ENCODE assay signal across 8 mouse cellular contexts in genomic region chr13:54469012-54469354, GRCm38 (mm10). TPM values are rescaled to one million over a fixed set of nuclear protein-coding genes. Genes with fewer than 3 reads are reported as not detected.
A peak's percentile ranks its signal among the peaks of the same experiment; 100 is the strongest.
DNase-seq lines count a peak whose midpoint lies in the region; ATAC-seq and TF ChIP-seq lines count a peak whose summit lies in the region.

No protein-coding gene starts in this region.

- H3K27ac ChIP-seq in heart, embryonic 15.5 days, result no peak overlapping the region
- peak overlapping the region; percentile 53 for H3K27ac ChIP-seq in MEL (ENCODE audit: control insufficient read depth, low read depth, low read length)
- peak overlapping the region; percentile 90 for H3K27ac ChIP-seq in hindbrain, embryonic 10.5 days
- H3K27ac ChIP-seq in midbrain, embryonic 10.5 days (replicated peaks), result peak overlapping the region; percentile 93

- no peak for DNase-seq in heart, postnatal 25 days (ENCODE audit: low spot score)
- no peak for DNase-seq in MEL (ENCODE audit: low read depth, low spot score)
- no peak for DNase-seq in hindbrain, embryonic 10.5 days (ENCODE audit: low spot score)
- DNase-seq in midbrain, embryonic 10.5 days (ENCODE audit: low spot score), result no peak
- DNase-seq in frontal cortex, postnatal 14 days (ENCODE audit: low spot score in 2 of 2), result no peak
- DNase-seq in adrenal gland, adult 8-10 months, result no peak
- no peak for DNase-seq in ovary, postnatal 36 days (ENCODE audit: low spot score)

- H3K27me3 ChIP-seq in heart, embryonic 15.5 days, result no peaks in the 10 kb centered on the region
- no peaks in the 10 kb centered on the region for H3K27me3 ChIP-seq in MEL (ENCODE audit: control insufficient read depth in 1 of 2, insufficient read depth in 2 of 2, low read length in 2 of 2)
- 0 out of 2 replicates have a peak, but pooled peaks cover 1% of the 10 kb centered on the region for H3K27me3 ChIP-seq in hindbrain, embryonic 10.5 days (ENCODE audit: insufficient read depth, poor library complexity, severe bottlenecking)
- H3K27me3 ChIP-seq in midbrain, embryonic 10.5 days (ENCODE audit: low read depth, poor library complexity, severe bottlenecking), result no peaks in the 10 kb centered on the region

- intact Hi-C loops in heart, postnatal 25 days (cut with DNase I), result loop anchor here (5.0 kb wide), 2 partner anchors 153 to 228 kb away; partner anchors contain the start of gene Faf2

- H3K79me2 ChIP-seq in MEL (ENCODE audit: control insufficient read depth, insufficient read depth, low read length, poor library complexity), result peaks cover 17% of the 10 kb centered on the region

- no peak for TF ChIP-seq EP300 in MEL (IDR thresholded peaks at IDR 0.05; ENCODE audit: low read depth in 1 of 2, low read length in 2 of 2)

- H3K4me1 ChIP-seq in heart, embryonic 15.5 days (replicated peaks), result peaks cover 10% of the 10 kb centered on the region
- peaks cover 0 to 10% of the 10 kb centered on the region in 2 experiments; a peak in 1 of 4 replicates for H3K4me1 ChIP-seq in MEL (ENCODE audit: control insufficient read depth in 1 of 2, insufficient read depth in 2 of 2, low read length in 2 of 2)
- H3K4me1 ChIP-seq in hindbrain, embryonic 10.5 days (replicated peaks), result peaks cover 16% of the 10 kb centered on the region
- peaks cover 16% of the 10 kb centered on the region for H3K4me1 ChIP-seq in midbrain, embryonic 10.5 days

- peak; percentile 41; the same call in 1 of the 2 replicates for ATAC-seq in heart, embryonic 15.5 days (replicated peaks; ENCODE audit: insufficient number of reproducible peaks, insufficient read depth, low FRiP score, low read depth)

- 0 out of 2 replicates have a peak, but pooled peaks cover 6% of the 10 kb centered on the region for H3K9me3 ChIP-seq in heart, embryonic 15.5 days (replicated peaks)
- no peaks in the 10 kb centered on the region for H3K9me3 ChIP-seq in MEL (replicated peaks; ENCODE audit: insufficient read depth, low read length)
- peaks cover 15% of the 10 kb centered on the region for H3K9me3 ChIP-seq in hindbrain, embryonic 10.5 days
- peaks cover 19% of the 10 kb centered on the region for H3K9me3 ChIP-seq in midbrain, embryonic 10.5 days (replicated peaks)

- no peak for TF ChIP-seq CTCF in MEL (IDR thresholded peaks at IDR 0.05 in 2 of 3, conservative IDR thresholded peaks at IDR 0.05 in 1 of 3; ENCODE audit: control insufficient read depth in 1 of 3, insufficient read depth in 1 of 3, low read depth in 2 of 3, low read length in 3 of 3, poor library complexity in 1 of 3, severe bottlenecking in 1 of 3)

- H3K4me2 ChIP-seq in heart, embryonic 15.5 days, result peak overlapping the region; percentile 92

- H3K36me3 ChIP-seq in heart, embryonic 15.5 days, result peaks cover 34% of the 10 kb centered on the region
- peaks cover 8 to 26% of the 10 kb centered on the region in 2 experiments; a peak in 3 of 4 replicates for H3K36me3 ChIP-seq in MEL (ENCODE audit: control insufficient read depth in 1 of 2, insufficient read depth in 2 of 2, low read length in 2 of 2)
- H3K36me3 ChIP-seq in hindbrain, embryonic 10.5 days, result peaks cover 38% of the 10 kb centered on the region
- peaks cover 38% of the 10 kb centered on the region for H3K36me3 ChIP-seq in midbrain, embryonic 10.5 days

- TF ChIP-seq RAD21 in MEL (IDR thresholded peaks at IDR 0.05; ENCODE audit: low read depth, low read length), result no peak

- H3K9ac ChIP-seq in heart, embryonic 15.5 days, result peak overlapping the region; percentile 91; the same call in 1 of the 2 replicates
- H3K9ac ChIP-seq in MEL (ENCODE audit: control insufficient read depth, low read depth, low read length, poor library complexity, severe bottlenecking), result peak overlapping the region; percentile 68

- TF ChIP-seq POLR2A in MEL (IDR thresholded peaks at IDR 0.05; ENCODE audit: control insufficient read depth in 1 of 2, insufficient read depth in 1 of 2, low read depth in 1 of 2, low read length in 2 of 2, poor library complexity in 1 of 2), result no peak; a peak in 1 of 4 replicates

- H3K4me3 ChIP-seq in heart, embryonic 15.5 days, result peak overlapping the region; percentile 90
- H3K4me3 ChIP-seq in MEL (ENCODE audit: control insufficient read depth in 1 of 2, insufficient read depth in 1 of 2, low read depth in 2 of 2, low read length in 2 of 2), result peak overlapping the region; percentile 69 to 97
- peak overlapping the region; percentile 80 for H3K4me3 ChIP-seq in hindbrain, embryonic 10.5 days
- H3K4me3 ChIP-seq in midbrain, embryonic 10.5 days, result peak overlapping the region; percentile 100

- WGBS in heart, embryonic 15.5 days, result 11% methylated on average over 4 of the region's 4 CpGs
- 21% methylated on average over 4 of the region's 4 CpGs for WGBS in hindbrain, embryonic 10.5 days
- 17% methylated on average over 4 of the region's 4 CpGs for WGBS in midbrain, embryonic 10.5 days

TF ChIP-seq in MEL, 35 proteins besides CTCF, POLR2A, EP300 and RAD21:
- TF ChIP-seq MAZ (IDR thresholded peaks at IDR 0.05; ENCODE audit: low read depth, low read length) (peak; percentile 67; the same call in 1 of the 2 replicates), CHD2 (IDR thresholded peaks at IDR 0.05; ENCODE audit: low read length) (peak; percentile 27; the same call in 1 of the 2 replicates), POLR2AphosphoS2 (IDR thresholded peaks at IDR 0.05; ENCODE audit: low read length) (no peak), SIN3A (IDR thresholded peaks at IDR 0.05; ENCODE audit: low read length) (peak; percentile 16), BHLHE40 (IDR thresholded peaks at IDR 0.05; ENCODE audit: borderline replicate concordance, low read depth, low read length) (0 out of 2 replicates have a peak, but pooled peaks have one; percentile 10), MYB (IDR thresholded peaks at IDR 0.05; ENCODE audit: low read depth, low read length) (no peak), MEF2A (IDR thresholded peaks at IDR 0.05; ENCODE audit: extremely low read depth, insufficient replicate concordance, low read depth, low read length, poor library complexity, severe bottlenecking) (no peak), MXI1 (IDR thresholded peaks at IDR 0.05; ENCODE audit: low read depth, low read length) (no peak; the same call in 1 of the 2 replicates), ZNF384 (IDR thresholded peaks at IDR 0.05; ENCODE audit: low read depth, low read length) (peak; percentile 86), MYC (IDR thresholded peaks at IDR 0.05; ENCODE audit: low read depth, low read length) (peak; percentile 15; the same call in 1 of the 2 replicates)

RNA-seq across cellular contexts. Expression of gene Thoc3, which starts 0.3 kb away (rescaled TPM):
- polyA plus RNA-seq in heart, embryonic 15.5 days (2015; fragmentation: Nextera tagmentation; extraction: Ambion mirVana), result 62.0 and 74.9 TPM in 2 replicates
- 10 to 100 TPM; 17.7 to 23.4 TPM for total RNA-seq in heart, postnatal 25 days (2021)
- 89.6 and 94.0 TPM in 2 replicates for total RNA-seq in MEL (2012; rRNA removed)
- 100 to 1,000 TPM in 1 of 2 experiments, not detected in 1; 109 TPM for polyA plus RNA-seq in MEL (2012; ENCODE audit: insufficient read depth in 1 of 2, insufficient read length in 2 of 2, low read depth in 1 of 2, low replicate concordance in 2 of 2, missing spikeins in 1 of 2)
- 165 and 185 TPM in 2 replicates for polyA plus RNA-seq in hindbrain, embryonic 10.5 days (2016; fragmentation: Nextera tagmentation; extraction: Ambion mirVana)
- 195 and 200 TPM in 2 replicates for polyA plus RNA-seq in midbrain, embryonic 10.5 days (2016; fragmentation: Nextera tagmentation; extraction: Ambion mirVana)
- 10 to 100 TPM; 44.4 to 51.6 (median 48.7) TPM for total RNA-seq in adrenal gland, adult 8-10 months (2022)

RNA-seq across cellular contexts. Expression of gene Simc1, which starts 34.6 kb away (rescaled TPM):
- polyA plus RNA-seq in heart, embryonic 15.5 days (2015; fragmentation: Nextera tagmentation; extraction: Ambion mirVana), result 3.4 and 4.6 TPM in 2 replicates
- total RNA-seq in heart, postnatal 25 days (2021), result 1 to 10 TPM; 2.0 to 2.4 TPM
- 4.9 and 5.6 TPM in 2 replicates for total RNA-seq in MEL (2012; rRNA removed)
- 10 to 100 TPM in 1 of 2 experiments, not detected in 1; 11.9 TPM for polyA plus RNA-seq in MEL (2012; ENCODE audit: insufficient read depth in 1 of 2, insufficient read length in 2 of 2, low read depth in 1 of 2, low replicate concordance in 2 of 2, missing spikeins in 1 of 2)
- 14.3 and 15.0 TPM in 2 replicates for polyA plus RNA-seq in hindbrain, embryonic 10.5 days (2016; fragmentation: Nextera tagmentation; extraction: Ambion mirVana)
- 12.0 and 12.8 TPM in 2 replicates for polyA plus RNA-seq in midbrain, embryonic 10.5 days (2016; fragmentation: Nextera tagmentation; extraction: Ambion mirVana)
- total RNA-seq in adrenal gland, adult 8-10 months (2022), result 10 to 100 TPM; 13.5 to 56.8 (median 26.1) TPM
